Mouse (Mus musculus) C2C12 (cell line): ENCODE data around the gene Tex12.

Source experiments
- CEBPB ChIP-seq: IDR thresholded peaks from one replicate; pipeline ENCODE4 v1.6.1; 2011; ENCODE audit warnings: low read depth, mild to moderate bottlenecking, control low read depth, moderate library complexity
- CTCF ChIP-seq: IDR thresholded peaks from one replicate; pipeline ENCODE4 v1.5.1; 2011; ENCODE audit not compliant: control insufficient read depth, insufficient read depth, insufficient read length
- FOSL1 ChIP-seq: IDR thresholded peaks from one replicate; pipeline ENCODE4 v1.8.0; 2011; ENCODE audit warnings: mild to moderate bottlenecking, low read length; ENCODE audit not compliant: poor library complexity, insufficient read depth, severe bottlenecking
- MAX ChIP-seq: IDR thresholded peaks from one replicate; pipeline ENCODE4 v1.6.1; 2011; ENCODE audit warnings: mild to moderate bottlenecking, control low read depth
- MYOG ChIP-seq: IDR thresholded peaks from one replicate; pipeline ENCODE4 v1.6.1; 2011; ENCODE audit not compliant: control insufficient read depth, insufficient read length; ENCODE audit errors: extremely low read depth

DNA sequence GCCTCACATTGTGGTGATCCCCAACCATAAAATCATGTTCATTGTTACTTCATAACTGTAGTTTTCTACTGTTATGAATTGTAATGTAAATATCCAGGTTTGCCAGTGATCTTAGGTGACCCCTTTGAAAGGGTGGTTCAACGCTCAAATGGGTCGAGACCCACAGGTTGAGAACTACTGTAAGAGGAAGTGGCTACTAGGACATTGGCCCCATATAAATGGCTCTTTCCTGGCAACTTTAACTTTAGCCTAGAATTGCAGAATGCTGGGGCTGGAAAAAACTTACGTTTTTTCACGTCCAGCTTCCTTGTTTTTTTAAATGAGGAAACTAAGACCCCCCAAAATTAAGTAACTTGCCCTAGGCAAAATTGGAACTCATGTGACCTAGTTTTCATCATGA lies 6.2 kb upstream of the Tex12 start:
- TF ChIP-seq CTCF (no peak), MAX (no peak), MYOG (no peak), FOSL1 (no peak), CEBPB (no peak)
